Mouse (Mus musculus) left cerebral cortex, adult 18-20 months (tissue): ENCODE results near the gene Nol7. TPM values are rescaled to one million over a fixed set of nuclear protein-coding genes. Genes with fewer than 3 reads are reported as not detected.

Experiments used
- DNase-seq, 2 experiments: peaks; one replicate each; pipeline ENCODE4 v3.0.0; 2021 to 2022; ENCODE audit warnings: low spot score in 2 of 2, mixed read lengths in 1 of 2
- total RNA-seq, 2 experiments: library from RNA; stranded (reverse); gene quantifications; 2 replicates each; pipeline ENCODE4 v1.2.3; 2021

Nol7 gene
- total RNA-seq, 2 experiments from 2014 or later: 69.7 to 71.0 TPM

DNA sequence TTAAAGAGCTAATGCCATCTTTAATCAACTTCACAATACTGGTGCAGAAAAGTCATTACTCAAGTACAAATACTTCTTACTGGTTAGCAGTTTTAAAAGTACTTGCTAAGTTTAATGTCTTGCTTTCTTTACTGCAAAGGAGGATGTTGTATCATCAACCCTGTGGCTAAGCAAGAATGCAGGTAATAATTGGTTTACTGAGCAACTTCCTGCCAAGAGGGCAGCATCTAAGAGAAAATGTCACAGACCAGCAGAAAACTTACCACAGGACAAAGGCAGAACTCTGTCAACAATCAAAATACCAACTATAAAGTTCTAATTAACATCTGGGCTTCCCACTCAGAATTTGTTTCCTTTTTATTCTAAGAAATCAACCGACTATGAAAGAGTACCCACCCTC, 17.1 kb downstream of the Nol7 start:
- DNase-seq: no peak

DNA sequence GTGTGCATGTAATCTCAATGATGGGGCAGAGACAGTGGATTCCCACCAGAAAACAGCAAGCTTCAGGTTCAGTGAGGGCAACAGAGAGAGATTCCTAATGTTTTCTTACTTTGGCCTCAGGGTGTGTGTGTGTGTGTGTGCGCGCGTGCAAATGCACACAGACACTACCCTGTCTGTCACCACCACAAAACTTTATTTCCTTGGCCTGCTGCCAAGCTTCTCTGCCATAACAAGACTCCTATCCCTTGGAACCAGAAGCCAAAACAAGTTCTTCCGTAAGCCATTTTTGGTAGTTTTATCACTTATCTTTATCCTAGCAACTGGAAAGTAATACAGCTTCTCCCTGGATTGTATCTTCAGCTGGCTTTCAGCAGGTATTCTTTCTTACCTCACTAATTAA, 30.2 kb downstream of the Nol7 start:
- DNase-seq: no peak

GRCm38 (mm10) chr13:43433395-43433794, 35.2 kb downstream of the Nol7 start:
- DNase-seq: no peak

DNA sequence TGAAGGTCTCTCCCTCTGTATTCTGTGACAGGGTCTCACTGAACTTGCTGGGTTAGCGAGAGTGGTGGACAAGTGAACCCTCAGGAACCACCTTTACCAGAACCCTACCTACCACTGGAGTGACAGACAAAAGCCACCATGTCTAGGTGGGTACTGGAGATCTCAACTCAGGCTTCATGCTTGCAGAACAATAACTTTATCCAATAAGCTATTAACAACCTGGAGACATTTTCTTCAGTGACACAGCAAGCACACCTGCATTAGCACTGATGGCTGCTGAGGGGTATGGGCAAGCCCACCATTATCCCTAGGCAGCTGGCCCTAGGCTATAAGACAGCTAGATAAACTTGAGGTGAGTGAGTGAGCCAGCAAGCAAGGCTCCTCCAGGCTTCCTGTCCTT, 42.2 kb downstream of the Nol7 start:
- no peak for DNase-seq

DNA sequence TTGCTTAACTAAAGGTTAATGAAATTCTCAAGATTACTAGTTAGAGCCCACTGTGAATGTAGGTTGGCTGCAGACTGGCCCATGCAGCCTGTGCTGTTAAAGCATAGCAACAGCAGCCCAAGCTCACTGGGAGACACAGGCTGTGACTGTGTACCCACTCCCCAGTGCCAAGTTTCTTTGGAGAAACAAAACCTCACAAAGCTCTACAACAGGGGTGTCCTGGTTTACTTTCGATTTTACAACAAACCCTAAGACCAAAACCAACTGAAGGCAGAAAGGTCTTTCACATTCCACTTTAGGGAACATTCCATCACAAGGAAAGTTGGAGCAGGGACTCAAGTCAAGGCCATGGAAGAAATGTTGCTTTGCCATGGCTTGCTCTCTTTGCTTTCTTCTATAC, 44.4 kb downstream of the Nol7 start:
- no peak for DNase-seq

GRCm38 (mm10) chr13:43443706-43444105, 45.5 kb downstream of the Nol7 start:
- DNase-seq: no peak

DNA sequence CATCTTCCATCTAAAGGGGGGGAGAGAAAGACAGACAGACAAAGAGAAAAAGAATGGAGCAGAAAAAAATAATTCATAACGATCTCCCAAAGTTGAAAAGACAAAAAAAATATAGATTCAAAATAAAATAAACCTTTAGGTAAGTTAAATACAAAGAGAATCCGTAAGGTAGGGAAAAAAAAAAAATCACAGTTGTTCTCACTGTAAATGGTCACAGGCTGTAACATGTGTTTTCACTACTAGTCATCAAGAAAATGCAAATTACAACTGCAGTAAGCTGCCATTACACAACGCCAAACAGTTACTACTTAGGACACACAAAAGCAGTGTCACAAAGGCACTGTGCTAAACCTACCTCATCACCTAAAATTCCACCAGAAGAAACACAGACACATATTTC, 46.5 kb downstream of the Nol7 start:
- no peak for DNase-seq

GRCm38 (mm10) chr13:43445754-43446153, 47.6 kb downstream of the Nol7 start:
- no peak for DNase-seq

GRCm38 (mm10) chr13:43447721-43448120, 49.5 kb downstream of the Nol7 start:
- no peak for DNase-seq

DNA sequence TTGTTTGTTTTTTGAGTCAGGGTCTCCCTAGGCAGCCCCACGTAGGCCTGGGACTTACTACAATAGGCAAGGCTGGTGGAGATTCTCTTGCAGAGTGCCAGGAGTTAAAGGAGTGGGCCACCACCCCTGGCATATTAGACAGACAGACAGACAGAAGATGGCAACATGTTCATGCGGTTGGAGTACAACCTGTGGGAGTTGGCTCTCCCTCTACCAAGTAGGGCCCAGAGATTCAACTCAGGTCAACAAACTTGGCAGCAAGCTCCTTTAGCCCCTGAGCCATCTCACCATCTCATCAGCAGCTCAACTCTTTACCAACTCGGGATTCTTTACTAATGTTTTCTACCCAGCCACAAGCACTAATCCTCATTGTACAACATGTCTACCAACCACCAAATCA, 52.5 kb downstream of the Nol7 start:
- DNase-seq: no peak

DNA sequence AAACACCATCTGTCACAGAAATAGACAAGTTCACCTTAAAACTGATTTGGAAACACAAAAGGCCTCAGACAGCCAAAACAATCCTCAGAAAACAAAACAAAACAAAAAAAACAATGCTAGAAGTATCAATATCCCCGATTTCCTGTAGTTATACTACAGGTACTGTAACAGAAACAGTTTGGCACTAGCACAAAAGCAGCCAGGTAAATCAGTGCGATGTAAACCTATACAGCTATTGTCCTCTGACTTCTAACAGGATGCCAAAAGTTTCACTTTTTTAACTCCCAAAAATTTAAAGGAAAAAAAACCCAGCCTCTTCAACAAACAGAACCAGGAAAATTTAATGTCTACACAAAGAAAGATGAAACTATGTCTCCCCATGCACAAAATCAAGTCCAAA, 54.0 kb downstream of the Nol7 start:
- no peak for DNase-seq

DNA sequence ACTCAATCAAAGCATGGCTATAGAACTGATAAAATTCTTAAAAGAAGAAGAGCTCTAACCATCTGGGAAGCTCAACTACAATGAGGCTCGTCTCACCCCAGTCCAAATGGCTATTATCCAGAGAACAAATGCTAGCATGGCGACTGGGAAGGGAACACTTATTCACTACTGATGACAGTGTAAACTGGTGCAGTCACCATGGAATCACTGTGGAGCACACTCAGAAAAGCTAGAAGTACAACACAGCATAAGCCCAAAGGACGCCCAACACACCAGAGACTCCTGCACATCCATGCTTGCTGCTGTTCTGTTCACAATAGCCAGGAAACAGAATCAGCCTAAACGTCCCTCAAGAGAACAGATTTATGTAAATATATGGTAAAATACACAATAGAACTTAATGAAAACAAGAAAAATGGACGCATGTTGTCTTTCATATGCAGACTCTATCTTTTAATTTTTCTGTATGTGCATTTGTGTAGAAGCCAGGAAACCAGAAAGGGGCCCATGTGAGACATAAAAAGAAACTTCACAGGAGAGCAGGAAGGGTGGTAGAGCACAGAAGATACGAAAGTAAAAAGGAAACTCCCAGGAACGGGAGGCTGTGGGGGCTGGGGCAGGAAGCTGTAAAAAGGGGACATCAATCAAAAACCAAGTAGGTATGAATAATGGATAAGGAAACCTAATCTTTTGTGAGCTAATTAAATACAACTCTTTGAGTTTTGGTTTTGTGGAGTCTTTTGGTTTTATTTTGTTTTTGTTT, 54.8 kb downstream of the Nol7 start:
- no peak for DNase-seq

DNA sequence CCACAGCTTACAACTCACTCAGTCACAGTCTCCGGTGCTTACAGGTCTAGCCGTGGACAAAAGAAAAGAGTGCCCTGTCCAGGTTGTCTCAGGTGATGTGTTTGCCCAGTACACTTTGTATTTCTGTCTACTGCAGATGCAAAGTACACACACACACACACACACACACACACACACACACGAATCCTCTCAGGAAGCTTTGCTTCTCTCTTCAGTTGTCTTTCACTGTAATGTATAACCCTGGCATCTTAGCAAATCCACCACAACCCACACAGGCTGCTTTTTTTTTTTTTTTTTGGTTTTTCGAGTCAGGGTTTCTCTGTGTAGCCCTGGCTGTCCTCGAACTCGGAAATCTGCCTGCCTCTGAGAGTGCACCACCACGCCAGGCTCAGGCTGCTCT, 56.2 kb downstream of the Nol7 start:
- DNase-seq: no peak

Other genes starting within 250 kb of the Nol7 start
- gene Tbc1d7, start 226.9 kb upstream of the Nol7 start, total RNA-seq: 10 to 100 TPM; 27.6 to 28.2 TPM
- 100 to 1,000 TPM; 116 to 128 TPM for gene Gfod1, start 94.2 kb upstream of the Nol7 start, total RNA-seq
- gene Sirt5, start 32.9 kb upstream of the Nol7 start, total RNA-seq: 10 to 100 TPM; 20.9 to 21.2 TPM
- gene Ranbp9, start 82.9 kb downstream of the Nol7 start, total RNA-seq: 100 to 1,000 TPM; 102 to 105 TPM
- gene Mcur1, start 161.8 kb downstream of the Nol7 start, total RNA-seq: 10 to 100 TPM; 17.1 to 17.9 TPM
- 1 to 10 TPM; 8.1 to 9.9 TPM for gene Rnf182, start 217.3 kb downstream of the Nol7 start, total RNA-seq